Mouse (Mus musculus): Measurements from ENCODE around the gene Pus3. TPM values are rescaled to one million over a fixed set of nuclear protein-coding genes. Genes with fewer than 3 reads are reported as not detected.
"Not testable (repeated sequence)": the region's sequence is repeated elsewhere in the genome, so short reads cannot be mapped to it uniquely, and the experiment has no call there.

The Pus3 gene
- polyA plus RNA-seq, 1 experiment from 2014 or later: 23.9 TPM

GRCm38 (mm10) chr9:35570663-35571062 is 12.3 kb downstream of the Pus3 start:
- Histone ChIP-seq H3K27ac (ENCODE audit: low read length) (no peak overlapping the region), H3K27me3 (ENCODE audit: control insufficient read depth, insufficient read depth, low read length) (peaks cover 4% of the 10 kb centered on the region; the same call in 1 of the 2 replicates), H3K36me3 (ENCODE audit: control insufficient read depth, insufficient read depth, low read length) (peaks cover 16% of the 10 kb centered on the region; the same call in 1 of the 2 replicates), H3K9me3 (ENCODE audit: control insufficient read depth, low read depth, low read length) (no peaks in the 10 kb centered on the region), H3K4me2 (replicated peaks; ENCODE audit: low read depth, low read length) (peak overlapping the region; percentile 53), H3K9ac (replicated peaks; ENCODE audit: low read depth, low read length) (no peak overlapping the region), H3K4me1 (ENCODE audit: control insufficient read depth, insufficient read depth, low read length) (peaks cover 4% of the 10 kb centered on the region; the same call in 1 of the 2 replicates), H3K4me3 (ENCODE audit: low read depth, low read length) (peak overlapping the region; percentile 70)
- 0 out of 2 replicates have a peak, but pooled peaks have one; percentile 1 for ATAC-seq (ENCODE audit: insufficient number of reproducible peaks, insufficient read depth, low FRiP score, low read depth)
- 11% methylated on average over 5 of the region's 5 CpGs for WGBS

- Histone ChIP-seq H3K4me2 (replicated peaks; ENCODE audit: low read depth, low read length) (peak overlapping the region; percentile 33), H3K27me3 (ENCODE audit: control insufficient read depth, insufficient read depth, low read length) (peaks cover 4% of the 10 kb centered on the region; the same call in 1 of the 2 replicates), H3K36me3 (ENCODE audit: control insufficient read depth, insufficient read depth, low read length) (no peaks in the 10 kb centered on the region), H3K4me1 (ENCODE audit: control insufficient read depth, insufficient read depth, low read length) (no peaks in the 10 kb centered on the region), H3K27ac (ENCODE audit: low read length) (no peak overlapping the region), H3K4me3 (ENCODE audit: low read depth, low read length) (0 out of 2 replicates have a peak overlapping the region, but pooled peaks have one; percentile 9), H3K9ac (replicated peaks; ENCODE audit: low read depth, low read length) (no peak overlapping the region), H3K9me3 (ENCODE audit: control insufficient read depth, low read depth, low read length) (no peaks in the 10 kb centered on the region)
- no peak for ATAC-seq (ENCODE audit: insufficient number of reproducible peaks, insufficient read depth, low FRiP score, low read depth)
- 4% methylated on average over 32 of the region's 32 CpGs for WGBS
These were observed 16.0 kb downstream of the Pus3 start for GRCm38 (mm10) chr9:35574416-35574815.

- no peak for ATAC-seq (ENCODE audit: insufficient number of reproducible peaks, insufficient read depth, low FRiP score, low read depth)
- WGBS: 42% methylated on average over 1 of the region's 1 CpGs
These were observed 29.3 kb downstream of the Pus3 start for GRCm38 (mm10) chr9:35587674-35588073.

GRCm38 (mm10) chr9:35592903-35593302 is 34.5 kb downstream of the Pus3 start:
- no peak overlapping the region for H3K4me3 ChIP-seq (ENCODE audit: low read depth, low read length)
- no peak overlapping the region for H3K27ac ChIP-seq (ENCODE audit: low read length)
- no peaks in the 10 kb centered on the region for H3K4me1 ChIP-seq (ENCODE audit: control insufficient read depth, insufficient read depth, low read length)
- H3K27me3 ChIP-seq (ENCODE audit: control insufficient read depth, insufficient read depth, low read length): no peaks in the 10 kb centered on the region
- H3K4me2 ChIP-seq (replicated peaks; ENCODE audit: low read depth, low read length): no peak overlapping the region
- H3K9ac ChIP-seq (replicated peaks; ENCODE audit: low read depth, low read length): no peak overlapping the region
- 11% methylated on average over 2 of the region's 2 CpGs for WGBS
- ATAC-seq (ENCODE audit: insufficient number of reproducible peaks, insufficient read depth, low FRiP score, low read depth): no peak
- no peaks in the 10 kb centered on the region for H3K36me3 ChIP-seq (ENCODE audit: control insufficient read depth, insufficient read depth, low read length)
- no peaks in the 10 kb centered on the region for H3K9me3 ChIP-seq (ENCODE audit: control insufficient read depth, low read depth, low read length)

More at GRCm38 (mm10) chr9:35587674-35588073, 29.3 kb downstream of the Pus3 start:
- H3K4me3 ChIP-seq (ENCODE audit: low read depth, low read length): no peak overlapping the region
- H3K27me3 ChIP-seq (ENCODE audit: control insufficient read depth, insufficient read depth, low read length): no peaks in the 10 kb centered on the region
- no peaks in the 10 kb centered on the region for H3K36me3 ChIP-seq (ENCODE audit: control insufficient read depth, insufficient read depth, low read length)
- no peaks in the 10 kb centered on the region for H3K9me3 ChIP-seq (ENCODE audit: control insufficient read depth, low read depth, low read length)
- no peak overlapping the region for H3K4me2 ChIP-seq (replicated peaks; ENCODE audit: low read depth, low read length)
- H3K4me1 ChIP-seq (ENCODE audit: control insufficient read depth, insufficient read depth, low read length): no peaks in the 10 kb centered on the region
- no peak overlapping the region for H3K27ac ChIP-seq (ENCODE audit: low read length)
- H3K9ac ChIP-seq (replicated peaks; ENCODE audit: low read depth, low read length): no peak overlapping the region

GRCm38 (mm10) chr9:35607647-35608405 is 49.4 kb downstream of the Pus3 start:
- Histone ChIP-seq H3K4me3 (ENCODE audit: low read depth, low read length) (no peak overlapping the region), H3K27me3 (ENCODE audit: control insufficient read depth, insufficient read depth, low read length) (no peaks in the 10 kb centered on the region), H3K27ac (ENCODE audit: low read length) (no peak overlapping the region), H3K4me1 (ENCODE audit: control insufficient read depth, insufficient read depth, low read length) (no peaks in the 10 kb centered on the region), H3K9me3 (ENCODE audit: control insufficient read depth, low read depth, low read length) (no peaks in the 10 kb centered on the region), H3K36me3 (ENCODE audit: control insufficient read depth, insufficient read depth, low read length) (no peaks in the 10 kb centered on the region), H3K9ac (replicated peaks; ENCODE audit: low read depth, low read length) (no peak overlapping the region), H3K4me2 (replicated peaks; ENCODE audit: low read depth, low read length) (no peak overlapping the region)
- no peak for ATAC-seq (ENCODE audit: insufficient number of reproducible peaks, insufficient read depth, low FRiP score, low read depth)
- 67% methylated on average over 8 of the region's 8 CpGs for WGBS

- Histone ChIP-seq H3K4me3 (ENCODE audit: low read depth, low read length) (no peak within 1 kb of the TSS), H3K4me1 (ENCODE audit: control insufficient read depth, insufficient read depth, low read length) (no peaks in the 10 kb centered on the region), H3K9me3 (ENCODE audit: control insufficient read depth, low read depth, low read length) (no peaks in the 10 kb centered on the region), H3K9ac (replicated peaks; ENCODE audit: low read depth, low read length) (no peak within 1 kb of the TSS), H3K4me2 (replicated peaks; ENCODE audit: low read depth, low read length) (no peak within 1 kb of the TSS), H3K27ac (ENCODE audit: low read length) (no peak within 1 kb of the TSS), H3K27me3 (ENCODE audit: control insufficient read depth, insufficient read depth, low read length) (no peaks in the 10 kb centered on the region), H3K36me3 (ENCODE audit: control insufficient read depth, insufficient read depth, low read length) (no peaks in the 10 kb centered on the region)
- WGBS: 75% methylated on average over 1 of the region's 1 CpGs
- no peak for ATAC-seq (ENCODE audit: insufficient number of reproducible peaks, insufficient read depth, low FRiP score, low read depth)
These were observed 53.4 kb downstream of the Pus3 start, which contains the start of gene Pate4 for GRCm38 (mm10) chr9:35611841-35612240. Gene Pate4 (minus strand): TSS chr9:35611941.

- Histone ChIP-seq H3K27me3 (ENCODE audit: control insufficient read depth, insufficient read depth, low read length) (no peaks in the 10 kb centered on the region), H3K36me3 (ENCODE audit: control insufficient read depth, insufficient read depth, low read length) (no peaks in the 10 kb centered on the region), H3K9me3 (ENCODE audit: control insufficient read depth, low read depth, low read length) (no peaks in the 10 kb centered on the region), H3K27ac (ENCODE audit: low read length) (no peak overlapping the region), H3K9ac (replicated peaks; ENCODE audit: low read depth, low read length) (no peak overlapping the region), H3K4me2 (replicated peaks; ENCODE audit: low read depth, low read length) (no peak overlapping the region), H3K4me1 (ENCODE audit: control insufficient read depth, insufficient read depth, low read length) (no peaks in the 10 kb centered on the region), H3K4me3 (ENCODE audit: low read depth, low read length) (no peak overlapping the region)
- ATAC-seq (ENCODE audit: insufficient number of reproducible peaks, insufficient read depth, low FRiP score, low read depth): no peak
- WGBS: 27% methylated on average over 2 of the region's 2 CpGs
These were observed 55.6 kb downstream of the Pus3 start for GRCm38 (mm10) chr9:35614005-35614404.

- ATAC-seq (ENCODE audit: insufficient number of reproducible peaks, insufficient read depth, low FRiP score, low read depth); H3K4me3 ChIP-seq (ENCODE audit: low read depth, low read length); H3K36me3 ChIP-seq (ENCODE audit: control insufficient read depth, insufficient read depth, low read length); H3K27ac ChIP-seq (ENCODE audit: low read length); H3K4me2 ChIP-seq (replicated peaks; ENCODE audit: low read depth, low read length); H3K9ac ChIP-seq (replicated peaks; ENCODE audit: low read depth, low read length); H3K4me1 ChIP-seq (ENCODE audit: control insufficient read depth, insufficient read depth, low read length); H3K27me3 ChIP-seq (ENCODE audit: control insufficient read depth, insufficient read depth, low read length); H3K9me3 ChIP-seq (ENCODE audit: control insufficient read depth, low read depth, low read length): not testable (repeated sequence)
- 53% methylated on average over 2 of the region's 2 CpGs for WGBS
These were observed 58.4 kb downstream of the Pus3 start for GRCm38 (mm10) chr9:35616784-35617183.

Data from stomach, embryonic 14.5 days (tissue).